ENCODE assay signal across 25 mouse cellular contexts in genomic region chr11:19562668-19563067, GRCm38 (mm10).
"Had no signal": no experiment of that assay in that cellular context is flagged by ENCODE, and none has a peak within 500 bp of the region (broad histone marks: within the 10 kb centered on the region; RNA-seq: fewer than 3 reads in every experiment).

No protein-coding gene starts in this region.

- H3K27me3 ChIP-seq: heart, embryonic 13.5 days; heart, embryonic 15.5 days; hindbrain, embryonic 12.5 days; limb, embryonic 12.5 days had no signal

- DNase-seq: gastrocnemius, postnatal 14 days; gastrocnemius, postnatal 36 days; heart, adult 18-20 months; heart, postnatal 14 days; heart, postnatal 36 days; kidney, adult 18-20 months; kidney, adult 8-10 months; kidney, postnatal 10 days; kidney, postnatal 25 days; kidney, postnatal 4 days; liver had no signal

- H3K9me3 ChIP-seq: heart, embryonic 10.5 days; heart, embryonic 13.5 days; heart, embryonic 15.5 days; hindbrain, embryonic 10.5 days; hindbrain, embryonic 12.5 days; limb, embryonic 10.5 days; limb, embryonic 12.5 days had no signal

- H3K36me3 ChIP-seq: heart, embryonic 10.5 days; heart, embryonic 13.5 days; heart, embryonic 15.5 days; hindbrain, embryonic 10.5 days; hindbrain, embryonic 12.5 days; limb, embryonic 10.5 days; limb, embryonic 12.5 days had no signal

- H3K27ac ChIP-seq: heart, embryonic 10.5 days; heart, embryonic 13.5 days; heart, embryonic 15.5 days; hindbrain, embryonic 10.5 days; hindbrain, embryonic 12.5 days; hindbrain, embryonic 14.5 days; layer of hippocampus, adult 2 months; left cerebral cortex, adult 2 months; limb, embryonic 10.5 days; limb, embryonic 12.5 days had no signal

- ATAC-seq: hindbrain, embryonic 16.5 days; inflammation-experienced regulatory T-cells, adult 6 months; intestine, postnatal 0 days had no signal

- H3K4me3 ChIP-seq: heart, embryonic 10.5 days; heart, embryonic 13.5 days; heart, embryonic 15.5 days; hindbrain, embryonic 10.5 days; hindbrain, embryonic 12.5 days; layer of hippocampus, adult 2 months; left cerebral cortex, adult 2 months; limb, embryonic 10.5 days; limb, embryonic 12.5 days had no signal

- H3K4me2 ChIP-seq: heart, embryonic 13.5 days; heart, embryonic 15.5 days; hindbrain, embryonic 12.5 days; hindbrain, embryonic 14.5 days; limb, embryonic 12.5 days; liver, embryonic 11.5 days had no signal

- H3K9ac ChIP-seq: heart, embryonic 13.5 days; heart, embryonic 15.5 days; hindbrain, embryonic 12.5 days; hindbrain, embryonic 14.5 days; limb, embryonic 12.5 days had no signal

- H3K4me1 ChIP-seq: heart, embryonic 10.5 days; heart, embryonic 13.5 days; heart, embryonic 15.5 days; hindbrain, embryonic 10.5 days; limb, embryonic 12.5 days had no signal
